Mouse (Mus musculus) megakaryocyte progenitor cell, adult 5-6 weeks (primary cell): ENCODE data around the gene Rnf157. TPM values are rescaled to one million over a fixed set of nuclear protein-coding genes. Genes with fewer than 3 reads are reported as not detected.

ENCODE experiments used
- ATAC-seq: replicated peaks from 2 replicates; pipeline ENCODE4 v1.8.0; 2016; ENCODE audit warnings: mild to moderate bottlenecking, moderate TSS enrichment, inconsistent platforms; ENCODE audit not compliant: poor library complexity
- total RNA-seq, 2 experiments: library from RNA; stranded (forward) in 1 of 2; stranded (reverse) in 1 of 2; fragments of 157-497, 149-512 nt in 1 of 2; fragments of 200-1000 nt in 1 of 2; gene quantifications; 2 replicates each; pipeline versions ENCODE4 v1.2.3 to v1.2.4; 2015 to 2017

Gene Rnf157
- total RNA-seq, 2 experiments from 2014 or later = 7.1 to 7.6 TPM

GRCm38 (mm10) chr11:116347955-116348354 is 64.9 kb downstream of the Rnf157 start:
- no peak for ATAC-seq

GRCm38 (mm10) chr11:116347012-116347411 is 65.8 kb downstream of the Rnf157 start:
- ATAC-seq = no peak

- ATAC-seq = no peak
Measured at GRCm38 (mm10) chr11:116342069-116342791, 70.6 kb downstream of the Rnf157 start.

GRCm38 (mm10) chr11:116337531-116337930 is 75.3 kb downstream of the Rnf157 start:
- no peak for ATAC-seq

GRCm38 (mm10) chr11:116337000-116337399 is 75.8 kb downstream of the Rnf157 start:
- ATAC-seq = no peak

GRCm38 (mm10) chr11:116336393-116336792 is 76.4 kb downstream of the Rnf157 start:
- no peak for ATAC-seq

- peak; percentile 88 for ATAC-seq
Measured at GRCm38 (mm10) chr11:116335244-116336036, 77.4 kb downstream of the Rnf157 start, which contains the start of gene Foxj1. Gene Foxj1, minus strand, starts transcription at chr11:116335399.

DNA sequence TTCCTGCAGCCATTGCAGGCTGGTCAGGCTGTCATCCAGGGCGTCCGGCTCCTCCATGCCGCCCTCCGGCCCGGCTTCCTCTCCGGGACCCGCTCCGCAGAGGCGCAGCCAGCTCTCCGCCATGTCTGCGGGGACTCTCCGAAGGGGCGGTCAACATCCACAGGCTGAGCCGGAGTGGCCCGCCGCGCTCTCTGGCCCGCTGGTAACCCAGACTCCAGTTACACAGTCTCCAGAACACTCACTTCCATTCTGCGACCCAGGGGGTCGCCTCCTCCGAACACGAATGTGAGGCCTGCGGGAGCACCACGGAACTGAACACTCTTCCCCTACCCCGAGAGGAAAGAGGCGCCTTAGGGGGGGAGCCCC is 78.4 kb downstream of the Rnf157 start:
- ATAC-seq = no peak

DNA sequence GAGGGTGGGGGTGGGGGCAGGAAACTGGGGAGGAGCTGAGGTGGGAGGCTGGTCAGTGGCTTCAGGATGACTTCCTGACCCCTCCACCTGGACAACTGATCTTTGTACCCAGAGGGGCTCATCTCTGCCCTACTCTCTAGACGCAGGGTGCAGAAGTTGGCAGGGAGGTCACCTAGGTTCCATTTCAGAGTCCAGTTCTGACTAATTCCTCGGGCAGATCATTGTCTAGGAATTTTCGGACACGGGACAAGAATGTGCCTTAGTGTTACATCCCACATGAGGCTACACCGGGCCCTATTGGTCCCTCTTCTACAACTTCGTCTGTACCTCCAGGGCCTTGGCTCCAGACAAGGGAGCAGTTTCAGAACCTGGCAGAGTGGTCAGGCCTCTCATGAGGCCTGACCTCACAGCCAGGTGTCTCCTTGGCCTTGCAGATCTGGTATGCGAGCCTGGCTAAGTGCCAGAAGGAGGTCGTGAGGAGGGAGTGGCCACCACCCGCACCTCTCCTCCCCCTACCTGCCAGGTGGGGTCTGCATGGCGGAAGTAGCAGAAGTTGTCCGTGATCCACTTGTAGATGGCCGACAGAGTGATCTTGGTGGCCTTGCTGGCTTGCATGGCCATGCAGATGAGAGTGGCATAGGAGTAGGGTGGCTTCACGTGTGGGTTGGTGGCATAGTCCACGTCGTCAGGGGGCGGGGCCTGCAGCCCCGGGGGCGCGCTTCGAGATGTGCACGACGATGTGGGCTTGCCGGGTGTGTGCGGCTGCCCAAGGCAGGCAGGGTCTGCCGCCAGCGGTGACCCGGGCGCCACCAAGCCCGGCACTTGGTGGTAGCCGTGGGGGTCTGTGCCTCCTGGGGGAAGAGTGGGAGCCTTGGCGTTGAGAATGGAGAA is 79.1 kb downstream of the Rnf157 start:
- ATAC-seq = no peak

DNA sequence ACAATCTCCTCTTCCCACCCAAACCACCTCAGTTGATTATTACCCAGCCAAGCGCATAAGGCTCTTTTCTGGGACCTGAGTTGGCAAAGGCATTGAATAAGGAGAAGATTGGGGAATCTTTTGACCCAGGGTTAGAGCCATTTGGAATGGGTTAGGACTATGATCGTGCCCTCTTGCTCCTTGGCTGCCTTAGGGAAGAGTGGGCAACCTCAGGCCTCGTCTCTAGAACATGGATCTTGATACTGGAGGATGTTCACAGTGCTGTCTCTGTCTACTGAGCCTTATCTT is 79.9 kb downstream of the Rnf157 start:
- ATAC-seq = no peak

DNA sequence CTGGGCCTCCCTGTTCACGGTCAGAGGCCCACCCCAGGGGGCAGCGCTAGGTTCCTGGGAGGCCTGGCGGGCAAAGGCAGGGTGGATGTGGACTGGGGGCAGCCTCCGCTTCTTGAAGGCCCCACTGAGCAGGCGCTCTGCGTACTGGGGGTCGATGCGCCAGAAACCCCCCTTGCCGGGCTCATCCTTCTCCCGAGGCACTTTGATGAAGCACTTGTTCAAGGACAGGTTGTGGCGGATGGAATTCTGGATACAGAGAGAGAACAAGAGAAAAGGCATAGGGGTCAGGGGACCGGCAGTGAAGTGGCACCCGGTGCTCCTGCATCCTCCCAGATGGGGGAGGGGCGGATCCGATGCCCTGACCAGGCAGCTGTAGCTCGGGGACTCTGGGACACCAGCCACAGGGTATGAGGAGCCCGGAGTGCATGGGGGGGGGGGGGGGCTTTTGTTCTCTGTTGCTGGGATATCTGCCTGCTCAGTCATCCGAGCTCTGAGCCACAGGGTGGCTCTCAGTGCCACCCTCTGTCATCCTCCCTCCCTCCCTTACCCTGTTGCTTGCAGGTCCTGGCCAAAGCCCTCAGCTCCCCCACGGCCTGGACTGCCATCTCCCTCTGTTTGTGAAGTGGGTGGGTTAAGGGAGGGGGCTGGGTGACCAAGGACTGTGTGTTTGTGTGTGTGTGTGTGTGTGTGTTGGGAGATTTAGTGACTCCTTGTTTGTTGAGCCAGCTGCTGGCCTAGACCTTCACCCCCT is 80.4 kb downstream of the Rnf157 start:
- no peak for ATAC-seq

GRCm38 (mm10) chr11:116330211-116330518 is 82.7 kb downstream of the Rnf157 start:
- no peak for ATAC-seq

- no peak for ATAC-seq
Measured at GRCm38 (mm10) chr11:116329314-116330210, 83.3 kb downstream of the Rnf157 start.

- no peak for ATAC-seq
Measured at GRCm38 (mm10) chr11:116326963-116327603, 85.7 kb downstream of the Rnf157 start.

- peak; percentile 97 for ATAC-seq
Measured at GRCm38 (mm10) chr11:116318719-116319659, 93.8 kb downstream of the Rnf157 start.

DNA sequence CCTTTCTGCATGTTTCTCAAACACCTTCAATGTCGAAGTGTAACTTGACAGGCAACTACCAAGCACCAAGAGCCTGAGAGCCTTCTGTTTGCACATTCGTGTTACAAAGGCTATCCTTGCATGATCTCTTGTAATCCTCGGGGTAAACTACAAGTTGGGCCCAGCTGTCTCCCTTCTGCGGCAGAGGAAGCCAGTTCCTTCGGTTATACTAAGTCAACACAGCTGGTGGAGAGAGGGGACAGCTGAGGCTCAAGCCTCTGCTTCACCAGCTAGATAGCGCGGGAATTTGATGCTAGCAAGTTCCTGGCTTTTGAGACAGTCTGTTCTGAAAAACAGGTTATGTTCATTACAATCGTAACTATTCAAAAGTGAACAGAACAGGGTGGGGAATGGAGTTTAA is 100.5 kb downstream of the Rnf157 start:
- ATAC-seq = no peak

DNA sequence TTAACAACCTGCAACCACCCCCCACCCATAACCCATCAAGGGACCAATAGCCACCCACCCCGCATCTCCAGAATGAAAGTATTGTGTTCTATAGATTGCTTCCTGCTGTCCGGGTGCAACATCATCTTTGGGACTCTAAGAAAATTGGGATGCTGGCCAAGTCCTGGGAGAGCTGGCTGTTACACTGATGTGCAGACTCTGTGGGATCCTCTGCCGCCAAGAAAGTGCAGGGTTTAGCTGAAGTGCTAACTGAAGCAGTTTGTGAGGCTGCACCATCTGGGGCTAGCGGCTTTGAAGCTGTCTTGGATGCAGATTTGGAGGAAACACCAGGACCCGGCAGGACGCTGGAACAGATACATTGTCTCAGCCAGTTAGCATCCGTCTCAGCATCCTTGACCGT is 101.7 kb downstream of the Rnf157 start:
- no peak for ATAC-seq

DNA sequence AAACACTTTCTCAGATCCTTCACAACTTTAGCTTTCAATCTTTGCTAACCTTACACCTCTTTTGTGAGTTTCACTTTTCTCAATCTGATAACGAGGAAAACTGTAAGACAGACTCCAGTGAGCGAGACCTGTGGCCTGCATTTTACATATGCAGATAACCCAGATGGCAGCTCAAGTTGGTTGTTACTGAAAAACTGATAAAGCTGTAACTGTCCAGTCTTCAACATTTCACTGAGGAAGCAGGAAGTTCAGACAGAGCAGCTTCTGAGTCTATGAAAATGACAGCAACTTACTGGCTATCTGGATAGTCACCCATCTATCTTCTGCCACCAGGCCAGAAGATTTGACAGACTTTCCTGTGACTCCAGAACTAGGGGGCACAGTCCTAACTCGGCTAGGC is 103.2 kb downstream of the Rnf157 start:
- peak; percentile 60 for ATAC-seq
